Mouse (Mus musculus): ENCODE measurements around the gene Sdk2. TPM values are rescaled to one million over a fixed set of nuclear protein-coding genes. Genes with fewer than 3 reads are reported as not detected.

Sdk2 gene
- polyA plus RNA-seq, 1 experiment from 2014 or later: 0.66 TPM

- TF ChIP-seq CTCF (IDR thresholded peaks at IDR 0.05): 0 out of 2 replicates have a peak, but pooled peaks have one; percentile 8
- no peak for TF ChIP-seq EP300 (IDR thresholded peaks at IDR 0.05)
- no peaks in the 10 kb centered on the region for H3K4me1 ChIP-seq (ENCODE audit: insufficient read depth, low read depth, low read length)
Measured at GRCm38 (mm10) chr11:114066098-114066950, 522 bp downstream of the Sdk2 start.

GRCm38 (mm10) chr11:114065596-114065995 is 1.2 kb downstream of the Sdk2 start:
- TF ChIP-seq EP300 (IDR thresholded peaks at IDR 0.05) (no peak), CTCF (IDR thresholded peaks at IDR 0.05) (no peak)
- H3K36me3 ChIP-seq (ENCODE audit: insufficient read depth, low read length): no peaks in the 10 kb centered on the region
- peak overlapping the region; percentile 83 for H3K4me2 ChIP-seq (replicated peaks; ENCODE audit: low read depth, low read length)
- no peak overlapping the region for H3K27ac ChIP-seq (ENCODE audit: low read length)
- H3K9me3 ChIP-seq (ENCODE audit: low read length): no peaks in the 10 kb centered on the region
- ATAC-seq: no peak
- H3K4me3 ChIP-seq (ENCODE audit: low read depth, low read length): peak overlapping the region; percentile 47
- no peak for DNase-seq (ENCODE audit: low spot score)
- H3K9ac ChIP-seq (replicated peaks; ENCODE audit: low read depth): no peak overlapping the region
- peaks cover 21% of the 10 kb centered on the region; the same call in 1 of the 2 replicates for H3K27me3 ChIP-seq (replicated peaks; ENCODE audit: insufficient read depth, low read length)
- H3K4me1 ChIP-seq (ENCODE audit: insufficient read depth, low read depth, low read length): no peaks in the 10 kb centered on the region
- WGBS: 2% methylated on average over 19 of the region's 19 CpGs

More at GRCm38 (mm10) chr11:114066098-114066950, 522 bp downstream of the Sdk2 start:
- H3K9me3 ChIP-seq (ENCODE audit: low read length): no peaks in the 10 kb centered on the region
- H3K4me3 ChIP-seq (ENCODE audit: low read depth, low read length): peak overlapping the region; percentile 47
- DNase-seq (ENCODE audit: low spot score) (peak; percentile 19), ATAC-seq (peak; percentile 29)
- H3K36me3 ChIP-seq (ENCODE audit: insufficient read depth, low read length): no peaks in the 10 kb centered on the region
- H3K27me3 ChIP-seq (replicated peaks; ENCODE audit: insufficient read depth, low read length): peaks cover 21% of the 10 kb centered on the region; the same call in 1 of the 2 replicates
- no peak overlapping the region for H3K27ac ChIP-seq (ENCODE audit: low read length)
- 1% methylated on average over 82 of the region's 90 CpGs for whole genome bisulfite sequencing
- no peak overlapping the region for H3K9ac ChIP-seq (replicated peaks; ENCODE audit: low read depth)
- peak overlapping the region; percentile 83 for H3K4me2 ChIP-seq (replicated peaks; ENCODE audit: low read depth, low read length)

GRCm38 (mm10) chr11:114064871-114065388 is 1.9 kb downstream of the Sdk2 start:
- Histone ChIP-seq H3K9me3 (ENCODE audit: low read length) (no peaks in the 10 kb centered on the region), H3K9ac (replicated peaks; ENCODE audit: low read depth) (no peak overlapping the region), H3K4me3 (ENCODE audit: low read depth, low read length) (peak overlapping the region; percentile 47), H3K4me2 (replicated peaks; ENCODE audit: low read depth, low read length) (peak overlapping the region; percentile 83), H3K27ac (ENCODE audit: low read length) (no peak overlapping the region), H3K4me1 (ENCODE audit: insufficient read depth, low read depth, low read length) (no peaks in the 10 kb centered on the region), H3K27me3 (replicated peaks; ENCODE audit: insufficient read depth, low read length) (peaks cover 21% of the 10 kb centered on the region; the same call in 1 of the 2 replicates), H3K36me3 (ENCODE audit: insufficient read depth, low read length) (no peaks in the 10 kb centered on the region)
- no peak for ATAC-seq
- 2% methylated on average over 30 of the region's 32 CpGs for WGBS
- no peak for TF ChIP-seq EP300 (IDR thresholded peaks at IDR 0.05)
- peak; percentile 35 for TF ChIP-seq CTCF (IDR thresholded peaks at IDR 0.05)
- DNase-seq (ENCODE audit: low spot score): peak; percentile 17

GRCm38 (mm10) chr11:114061946-114062345 is 4.9 kb downstream of the Sdk2 start:
- no peak for ATAC-seq
- Histone ChIP-seq H3K27me3 (replicated peaks; ENCODE audit: insufficient read depth, low read length) (peaks cover 19% of the 10 kb centered on the region; the same call in 1 of the 2 replicates), H3K4me3 (ENCODE audit: low read depth, low read length) (no peak overlapping the region), H3K9ac (replicated peaks; ENCODE audit: low read depth) (no peak overlapping the region), H3K9me3 (ENCODE audit: low read length) (no peaks in the 10 kb centered on the region), H3K27ac (ENCODE audit: low read length) (no peak overlapping the region), H3K4me2 (replicated peaks; ENCODE audit: low read depth, low read length) (no peak overlapping the region), H3K36me3 (ENCODE audit: insufficient read depth, low read length) (no peaks in the 10 kb centered on the region), H3K4me1 (ENCODE audit: insufficient read depth, low read depth, low read length) (no peaks in the 10 kb centered on the region)
- WGBS: 38% methylated on average over 7 of the region's 7 CpGs
- no peak for TF ChIP-seq CTCF (IDR thresholded peaks at IDR 0.05)
- TF ChIP-seq EP300 (IDR thresholded peaks at IDR 0.05): no peak
- DNase-seq (ENCODE audit: low spot score): no peak

- WGBS: 47% methylated on average over 2 of the region's 2 CpGs
- no peaks in the 10 kb centered on the region for H3K9me3 ChIP-seq (ENCODE audit: low read length)
- no peaks in the 10 kb centered on the region for H3K36me3 ChIP-seq (ENCODE audit: insufficient read depth, low read length)
- no peaks in the 10 kb centered on the region for H3K4me1 ChIP-seq (ENCODE audit: insufficient read depth, low read depth, low read length)
- ATAC-seq (no peak), DNase-seq (ENCODE audit: low spot score) (no peak)
- no peak overlapping the region for H3K4me3 ChIP-seq (ENCODE audit: low read depth, low read length)
- H3K4me2 ChIP-seq (replicated peaks; ENCODE audit: low read depth, low read length): no peak overlapping the region
- TF ChIP-seq EP300 (IDR thresholded peaks at IDR 0.05) (no peak), CTCF (IDR thresholded peaks at IDR 0.05) (no peak)
- H3K27me3 ChIP-seq (replicated peaks; ENCODE audit: insufficient read depth, low read length): peaks cover 12% of the 10 kb centered on the region; the same call in 1 of the 2 replicates
- no peak overlapping the region for H3K9ac ChIP-seq (replicated peaks; ENCODE audit: low read depth)
- H3K27ac ChIP-seq (ENCODE audit: low read length): no peak overlapping the region
Measured at GRCm38 (mm10) chr11:114061265-114061664, 5.6 kb downstream of the Sdk2 start.

- no peaks in the 10 kb centered on the region for H3K36me3 ChIP-seq (ENCODE audit: insufficient read depth, low read length)
- no peak for DNase-seq (ENCODE audit: low spot score)
- no peaks in the 10 kb centered on the region for H3K27me3 ChIP-seq (replicated peaks; ENCODE audit: insufficient read depth, low read length)
- H3K4me3 ChIP-seq (ENCODE audit: low read depth, low read length): no peak overlapping the region
- no peaks in the 10 kb centered on the region for H3K4me1 ChIP-seq (ENCODE audit: insufficient read depth, low read depth, low read length)
- TF ChIP-seq EP300 (IDR thresholded peaks at IDR 0.05): no peak
- no peak for TF ChIP-seq CTCF (IDR thresholded peaks at IDR 0.05)
- no peak overlapping the region for H3K27ac ChIP-seq (ENCODE audit: low read length)
- no peak for ATAC-seq
- no peak overlapping the region for H3K4me2 ChIP-seq (replicated peaks; ENCODE audit: low read depth, low read length)
- WGBS: 55% methylated on average over 2 of the region's 2 CpGs
- H3K9ac ChIP-seq (replicated peaks; ENCODE audit: low read depth): no peak overlapping the region
- no peaks in the 10 kb centered on the region for H3K9me3 ChIP-seq (ENCODE audit: low read length)
Measured at GRCm38 (mm10) chr11:114056351-114056750, 10.5 kb downstream of the Sdk2 start.
